Comparison of ENCODE assay signal across 7 mouse cellular contexts in genomic region chr19:4865147-4865546, GRCm38 (mm10). TPM values are rescaled to one million over a fixed set of nuclear protein-coding genes. Genes with fewer than 3 reads are reported as not detected.
A peak's percentile ranks its signal among the peaks of the same experiment; 100 is the strongest.
DNase-seq lines count a peak whose midpoint lies in the region; ATAC-seq lines count a peak whose summit lies in the region.

No protein-coding gene starts in this region.

- 8% methylated on average over 17 of the region's 17 CpGs for WGBS in neural tube, embryonic 12.5 days
- 7% methylated on average over 17 of the region's 17 CpGs for WGBS in embryonic facial prominence, embryonic 13.5 days
- WGBS in kidney, embryonic 15.5 days = 10% methylated on average over 17 of the region's 17 CpGs
- 6% methylated on average over 17 of the region's 17 CpGs for WGBS in midbrain, embryonic 13.5 days

- H3K9ac ChIP-seq in neural tube, embryonic 12.5 days = no peak overlapping the region
- H3K9ac ChIP-seq in embryonic facial prominence, embryonic 13.5 days = peak overlapping the region; percentile 47; the same call in 1 of the 2 replicates
- no peak overlapping the region for H3K9ac ChIP-seq in kidney, embryonic 15.5 days
- no peak overlapping the region; the same call in 1 of the 2 replicates for H3K9ac ChIP-seq in midbrain, embryonic 13.5 days (replicated peaks)

- H3K36me3 ChIP-seq in neural tube, embryonic 12.5 days = peaks cover 10% of the 10 kb centered on the region; the same call in 1 of the 2 replicates
- peaks cover 7% of the 10 kb centered on the region for H3K36me3 ChIP-seq in embryonic facial prominence, embryonic 13.5 days
- peaks cover 8% of the 10 kb centered on the region; the same call in 1 of the 2 replicates for H3K36me3 ChIP-seq in kidney, embryonic 15.5 days
- peaks cover 11% of the 10 kb centered on the region for H3K36me3 ChIP-seq in midbrain, embryonic 13.5 days

- no peak overlapping the region for H3K27ac ChIP-seq in neural tube, embryonic 12.5 days
- no peak overlapping the region for H3K27ac ChIP-seq in embryonic facial prominence, embryonic 13.5 days
- no peak overlapping the region for H3K27ac ChIP-seq in kidney, embryonic 15.5 days
- H3K27ac ChIP-seq in midbrain, embryonic 13.5 days = no peak overlapping the region

- H3K4me3 ChIP-seq in neural tube, embryonic 12.5 days = no peak overlapping the region
- H3K4me3 ChIP-seq in embryonic facial prominence, embryonic 13.5 days = peak overlapping the region; percentile 14; the same call in 1 of the 2 replicates
- H3K4me3 ChIP-seq in kidney, embryonic 15.5 days (replicated peaks) = peak overlapping the region; percentile 15; the same call in 1 of the 2 replicates
- H3K4me3 ChIP-seq in midbrain, embryonic 13.5 days (replicated peaks) = no peak overlapping the region

- ATAC-seq in neural tube, embryonic 12.5 days (ENCODE audit: low FRiP score, low read depth) = no peak
- no peak for ATAC-seq in embryonic facial prominence, embryonic 13.5 days (ENCODE audit: insufficient number of reproducible peaks, insufficient read depth, low FRiP score, low TSS enrichment, low read depth)
- ATAC-seq in kidney, embryonic 15.5 days (replicated peaks; ENCODE audit: low FRiP score) = no peak; the same call in 1 of the 2 replicates
- no peak for ATAC-seq in midbrain, embryonic 13.5 days

- H3K27me3 ChIP-seq in neural tube, embryonic 12.5 days (replicated peaks) = 0 out of 2 replicates have a peak, but pooled peaks cover 5% of the 10 kb centered on the region
- H3K27me3 ChIP-seq in embryonic facial prominence, embryonic 13.5 days = peaks cover 21% of the 10 kb centered on the region
- peaks cover 6% of the 10 kb centered on the region; the same call in 1 of the 2 replicates for H3K27me3 ChIP-seq in kidney, embryonic 15.5 days
- H3K27me3 ChIP-seq in midbrain, embryonic 13.5 days = peaks cover 15% of the 10 kb centered on the region; the same call in 1 of the 2 replicates

- H3K9me3 ChIP-seq in neural tube, embryonic 12.5 days = no peaks in the 10 kb centered on the region
- H3K9me3 ChIP-seq in embryonic facial prominence, embryonic 13.5 days = no peaks in the 10 kb centered on the region
- no peaks in the 10 kb centered on the region for H3K9me3 ChIP-seq in kidney, embryonic 15.5 days (replicated peaks)
- no peaks in the 10 kb centered on the region for H3K9me3 ChIP-seq in midbrain, embryonic 13.5 days

- DNase-seq in neural tube, embryonic 10.5 days (ENCODE audit: extremely low spot score, low spot score) = no peak
- no peak for DNase-seq in right cerebral cortex, postnatal 10 days (ENCODE audit: low spot score in 2 of 2)
- no peak for DNase-seq in frontal cortex, adult 2 months (ENCODE audit: extremely low spot score in 1 of 2, low spot score in 1 of 2)

- H3K4me2 ChIP-seq in neural tube, embryonic 12.5 days (replicated peaks) = peak overlapping the region; percentile 41
- H3K4me2 ChIP-seq in embryonic facial prominence, embryonic 13.5 days = peak overlapping the region; percentile 41
- H3K4me2 ChIP-seq in kidney, embryonic 15.5 days = peak overlapping the region; percentile 48
- peak overlapping the region; percentile 9; the same call in 1 of the 2 replicates for H3K4me2 ChIP-seq in midbrain, embryonic 13.5 days (replicated peaks)

- H3K4me1 ChIP-seq in neural tube, embryonic 12.5 days = peaks cover 4% of the 10 kb centered on the region; the same call in 1 of the 2 replicates
- H3K4me1 ChIP-seq in embryonic facial prominence, embryonic 13.5 days = peaks cover 6% of the 10 kb centered on the region; the same call in 1 of the 2 replicates
- H3K4me1 ChIP-seq in kidney, embryonic 15.5 days = peaks cover 7% of the 10 kb centered on the region
- H3K4me1 ChIP-seq in midbrain, embryonic 13.5 days (replicated peaks) = no peaks in the 10 kb centered on the region; the same call in 1 of the 2 replicates

RNA-seq across cellular contexts. Expression of gene Ctsf, which starts 10.2 kb away (rescaled TPM):
- polyA plus RNA-seq in neural tube, embryonic 12.5 days (2016; fragmentation: Nextera tagmentation; extraction: Ambion mirVana) = 59.0 and 61.8 TPM in 2 replicates
- 40.4 and 45.8 TPM in 2 replicates for polyA plus RNA-seq in embryonic facial prominence, embryonic 13.5 days (2015; fragmentation: Nextera tagmentation; extraction: Ambion mirVana)
- 48.2 and 58.1 TPM in 2 replicates for polyA plus RNA-seq in kidney, embryonic 15.5 days (2015; fragmentation: Nextera tagmentation; extraction: Ambion mirVana)
- 59.0 and 67.5 TPM in 2 replicates for polyA plus RNA-seq in midbrain, embryonic 13.5 days (2015; fragmentation: Nextera tagmentation; extraction: Ambion mirVana)
- polyA plus RNA-seq in frontal cortex, adult 2 months (2012; rRNA removed) = 138 and 145 TPM in 2 replicates

RNA-seq across cellular contexts. Expression of gene Actn3, which starts 12.6 kb away (rescaled TPM):
- 3.3 TPM in 2 replicates for polyA plus RNA-seq in neural tube, embryonic 12.5 days (2016; fragmentation: Nextera tagmentation; extraction: Ambion mirVana)
- 5.1 and 6.3 TPM in 2 replicates for polyA plus RNA-seq in embryonic facial prominence, embryonic 13.5 days (2015; fragmentation: Nextera tagmentation; extraction: Ambion mirVana)
- polyA plus RNA-seq in kidney, embryonic 15.5 days (2015; fragmentation: Nextera tagmentation; extraction: Ambion mirVana) = 10.6 and 12.0 TPM in 2 replicates
- polyA plus RNA-seq in midbrain, embryonic 13.5 days (2015; fragmentation: Nextera tagmentation; extraction: Ambion mirVana) = 1.2 and 1.4 TPM in 2 replicates
- 0.76 and 1.2 TPM in 2 replicates for polyA plus RNA-seq in frontal cortex, adult 2 months (2012; rRNA removed)

RNA-seq across cellular contexts. Expression of gene Zdhhc24, which starts 13.3 kb away (rescaled TPM):
- polyA plus RNA-seq in neural tube, embryonic 12.5 days (2016; fragmentation: Nextera tagmentation; extraction: Ambion mirVana) = 21.4 and 22.1 TPM in 2 replicates
- polyA plus RNA-seq in embryonic facial prominence, embryonic 13.5 days (2015; fragmentation: Nextera tagmentation; extraction: Ambion mirVana) = 10.4 and 11.1 TPM in 2 replicates
- 10.8 and 12.0 TPM in 2 replicates for polyA plus RNA-seq in kidney, embryonic 15.5 days (2015; fragmentation: Nextera tagmentation; extraction: Ambion mirVana)
- polyA plus RNA-seq in midbrain, embryonic 13.5 days (2015; fragmentation: Nextera tagmentation; extraction: Ambion mirVana) = 22.7 and 24.1 TPM in 2 replicates
- polyA plus RNA-seq in frontal cortex, adult 2 months (2012; rRNA removed) = 40.9 and 41.3 TPM in 2 replicates

RNA-seq across cellular contexts. Expression of gene Ccdc87, which starts 26.0 kb away (rescaled TPM):
- 0.14 and 0.26 TPM in 2 replicates for polyA plus RNA-seq in neural tube, embryonic 12.5 days (2016; fragmentation: Nextera tagmentation; extraction: Ambion mirVana)
- polyA plus RNA-seq in embryonic facial prominence, embryonic 13.5 days (2015; fragmentation: Nextera tagmentation; extraction: Ambion mirVana) = 0.06 and 0.26 TPM in 2 replicates
- polyA plus RNA-seq in kidney, embryonic 15.5 days (2015; fragmentation: Nextera tagmentation; extraction: Ambion mirVana) = not detected in 2 replicates
- polyA plus RNA-seq in midbrain, embryonic 13.5 days (2015; fragmentation: Nextera tagmentation; extraction: Ambion mirVana) = 0.30 and 0.36 TPM in 2 replicates
- 1.6 and 1.9 TPM in 2 replicates for polyA plus RNA-seq in frontal cortex, adult 2 months (2012; rRNA removed)

RNA-seq across cellular contexts. Expression of gene Ccs, which starts 26.0 kb away (rescaled TPM):
- 42.3 and 44.1 TPM in 2 replicates for polyA plus RNA-seq in neural tube, embryonic 12.5 days (2016; fragmentation: Nextera tagmentation; extraction: Ambion mirVana)
- polyA plus RNA-seq in embryonic facial prominence, embryonic 13.5 days (2015; fragmentation: Nextera tagmentation; extraction: Ambion mirVana) = 60.9 and 64.3 TPM in 2 replicates
- polyA plus RNA-seq in kidney, embryonic 15.5 days (2015; fragmentation: Nextera tagmentation; extraction: Ambion mirVana) = 59.3 and 64.5 TPM in 2 replicates
- polyA plus RNA-seq in midbrain, embryonic 13.5 days (2015; fragmentation: Nextera tagmentation; extraction: Ambion mirVana) = 37.9 and 40.2 TPM in 2 replicates
- polyA plus RNA-seq in frontal cortex, adult 2 months (2012; rRNA removed) = 52.4 and 58.4 TPM in 2 replicates

Comparison
In these comparisons a context has a peak if more than half of its experiments do, and no peak if none do; other contexts are left out.
1. H3K4me3 ChIP-seq: peak in embryonic facial prominence, embryonic 13.5 days (single experiment) and kidney, embryonic 15.5 days (single experiment); none in neural tube, embryonic 12.5 days (single experiment) and midbrain, embryonic 13.5 days (single experiment).
2. Peak in every context shown above with its lines, with median percentiles within 50 percentile points of each other: H3K4me2 ChIP-seq.